Mouse (Mus musculus) olfactory bulb, adult 2 months (tissue): ENCODE results near the gene Spesp1.

ENCODE experiments used
- CTCF ChIP-seq: fragments of 200-500 bp; IDR thresholded peaks from 2 replicates; pipeline ENCODE4 v1.5.1; 2012; ENCODE audit warnings: low read depth, mild to moderate bottlenecking, low read length, moderate library complexity; ENCODE audit not compliant: insufficient read depth
- POLR2A ChIP-seq: fragments of 200-500 bp; IDR thresholded peaks from 2 replicates; pipeline ENCODE4 v1.6.1; 2012; ENCODE audit warnings: mild to moderate bottlenecking, low read depth, low read length, moderate library complexity; ENCODE audit not compliant: insufficient read depth

- TF ChIP-seq POLR2A (no peak), CTCF (no peak)
Observed at GRCm38 (mm10) chr9:62232649-62233048, 49.4 kb downstream of the Spesp1 start.
